Mouse (Mus musculus): ENCODE results near the gene Letm1. TPM values are rescaled to one million over a fixed set of nuclear protein-coding genes. Genes with fewer than 3 reads are reported as not detected.

Letm1 gene
- polyA plus RNA-seq, 1 experiment from 2014 or later = 72.4 TPM

GRCm38 (mm10) chr5:33736230-33736629, 46.4 kb downstream of the Letm1 start:
- no peaks in the 10 kb centered on the region for H3K27me3 ChIP-seq (replicated peaks)
- 61% methylated on average over 9 of the region's 9 CpGs for WGBS
- H3K4me1 ChIP-seq = 0 out of 2 replicates have a peak, but pooled peaks cover under 1% of the 10 kb centered on the region
- H3K27ac ChIP-seq (replicated peaks) = no peak overlapping the region
- H3K4me3 ChIP-seq (replicated peaks) = no peak overlapping the region
- no peak overlapping the region for H3K4me2 ChIP-seq
- no peaks in the 10 kb centered on the region for H3K9me3 ChIP-seq (replicated peaks)
- no peak for ATAC-seq (ENCODE audit: low FRiP score)
- H3K36me3 ChIP-seq = peaks cover 25% of the 10 kb centered on the region
- H3K9ac ChIP-seq (replicated peaks) = no peak overlapping the region

GRCm38 (mm10) chr5:33735412-33736092, 47.1 kb downstream of the Letm1 start:
- WGBS = 89% methylated on average over 16 of the region's 16 CpGs
- H3K9ac ChIP-seq (replicated peaks) = no peak overlapping the region
- no peak overlapping the region for H3K4me2 ChIP-seq
- H3K9me3 ChIP-seq (replicated peaks) = no peaks in the 10 kb centered on the region
- H3K4me3 ChIP-seq (replicated peaks) = no peak overlapping the region
- peaks cover 20% of the 10 kb centered on the region for H3K36me3 ChIP-seq
- no peaks in the 10 kb centered on the region for H3K27me3 ChIP-seq (replicated peaks)
- ATAC-seq (ENCODE audit: low FRiP score) = no peak
- H3K27ac ChIP-seq (replicated peaks) = no peak overlapping the region
- H3K4me1 ChIP-seq = 0 out of 2 replicates have a peak, but pooled peaks cover 7% of the 10 kb centered on the region

- Histone ChIP-seq H3K27me3 (replicated peaks) (no peaks in the 10 kb centered on the region), H3K9ac (replicated peaks) (no peak overlapping the region), H3K4me1 (peaks cover 12% of the 10 kb centered on the region), H3K36me3 (peaks cover 14% of the 10 kb centered on the region; the same call in 1 of the 2 replicates), H3K4me2 (no peak overlapping the region), H3K9me3 (replicated peaks) (no peaks in the 10 kb centered on the region), H3K4me3 (replicated peaks) (no peak overlapping the region), H3K27ac (replicated peaks) (no peak overlapping the region)
- 97% methylated on average over 12 of the region's 12 CpGs for WGBS
- ATAC-seq (ENCODE audit: low FRiP score) = no peak
These were observed 48.8 kb downstream of the Letm1 start for GRCm38 (mm10) chr5:33733837-33734236.

GRCm38 (mm10) chr5:33731051-33731450, 51.6 kb downstream of the Letm1 start:
- no peaks in the 10 kb centered on the region for H3K9me3 ChIP-seq (replicated peaks)
- H3K36me3 ChIP-seq = peaks cover 14% of the 10 kb centered on the region; the same call in 1 of the 2 replicates
- no peak overlapping the region for H3K27ac ChIP-seq (replicated peaks)
- no peaks in the 10 kb centered on the region for H3K27me3 ChIP-seq (replicated peaks)
- peaks cover 16% of the 10 kb centered on the region for H3K4me1 ChIP-seq
- H3K9ac ChIP-seq (replicated peaks) = no peak overlapping the region
- H3K4me3 ChIP-seq (replicated peaks) = no peak overlapping the region
- peak overlapping the region; percentile 22; the same call in 1 of the 2 replicates for H3K4me2 ChIP-seq
- ATAC-seq (ENCODE audit: low FRiP score) = no peak
- WGBS = 54% methylated on average over 21 of the region's 21 CpGs

- ATAC-seq (ENCODE audit: low FRiP score) = no peak
- H3K4me1 ChIP-seq = peaks cover 19% of the 10 kb centered on the region
- H3K36me3 ChIP-seq = peaks cover 14% of the 10 kb centered on the region; the same call in 1 of the 2 replicates
- H3K27ac ChIP-seq (replicated peaks) = no peak overlapping the region
- H3K4me3 ChIP-seq (replicated peaks) = no peak overlapping the region
- no peak overlapping the region for H3K9ac ChIP-seq (replicated peaks)
- no peaks in the 10 kb centered on the region for H3K27me3 ChIP-seq (replicated peaks)
- H3K4me2 ChIP-seq = no peak overlapping the region
- H3K9me3 ChIP-seq (replicated peaks) = no peaks in the 10 kb centered on the region
- 43% methylated on average over 5 of the region's 5 CpGs for WGBS
These were observed 52.1 kb downstream of the Letm1 start for GRCm38 (mm10) chr5:33730516-33730915.

GRCm38 (mm10) chr5:33728841-33729240, 53.8 kb downstream of the Letm1 start:
- peak overlapping the region; percentile 2; the same call in 1 of the 2 replicates for H3K4me2 ChIP-seq
- no peak overlapping the region for H3K4me3 ChIP-seq (replicated peaks)
- no peak for ATAC-seq (ENCODE audit: low FRiP score)
- no peak overlapping the region for H3K27ac ChIP-seq (replicated peaks)
- peaks cover 1% of the 10 kb centered on the region; the same call in 1 of the 2 replicates for H3K36me3 ChIP-seq
- 57% methylated on average over 7 of the region's 7 CpGs for WGBS
- H3K4me1 ChIP-seq = peaks cover 23% of the 10 kb centered on the region
- H3K27me3 ChIP-seq (replicated peaks) = peaks cover under 1% of the 10 kb centered on the region; the same call in 1 of the 2 replicates
- H3K9ac ChIP-seq (replicated peaks) = no peak overlapping the region
- H3K9me3 ChIP-seq (replicated peaks) = no peaks in the 10 kb centered on the region

GRCm38 (mm10) chr5:33726891-33727290, 55.7 kb downstream of the Letm1 start:
- 0 out of 2 replicates have a peak overlapping the region, but pooled peaks have one; percentile 5 for H3K9ac ChIP-seq (replicated peaks)
- H3K4me1 ChIP-seq = peaks cover 42% of the 10 kb centered on the region
- H3K4me3 ChIP-seq (replicated peaks) = no peak overlapping the region
- WGBS = 69% methylated on average over 1 of the region's 1 CpGs
- peak overlapping the region; percentile 82 for H3K4me2 ChIP-seq
- no peak for ATAC-seq (ENCODE audit: low FRiP score)
- no peaks in the 10 kb centered on the region for H3K9me3 ChIP-seq (replicated peaks)
- H3K27ac ChIP-seq (replicated peaks) = 0 out of 2 replicates have a peak overlapping the region, but pooled peaks have one; percentile 18
- H3K27me3 ChIP-seq (replicated peaks) = peaks cover 4% of the 10 kb centered on the region; the same call in 1 of the 2 replicates
- H3K36me3 ChIP-seq = no peaks in the 10 kb centered on the region

GRCm38 (mm10) chr5:33726081-33726647, 56.5 kb downstream of the Letm1 start:
- no peak for ATAC-seq (ENCODE audit: low FRiP score)
- H3K27me3 ChIP-seq (replicated peaks) = peaks cover 4% of the 10 kb centered on the region; the same call in 1 of the 2 replicates
- H3K9me3 ChIP-seq (replicated peaks) = no peaks in the 10 kb centered on the region
- peak overlapping the region; percentile 52; the same call in 1 of the 2 replicates for H3K4me3 ChIP-seq (replicated peaks)
- 62% methylated on average over 7 of the region's 7 CpGs for WGBS
- peaks cover 48% of the 10 kb centered on the region for H3K4me1 ChIP-seq
- 0 out of 2 replicates have a peak overlapping the region, but pooled peaks have one; percentile 5 for H3K9ac ChIP-seq (replicated peaks)
- no peaks in the 10 kb centered on the region for H3K36me3 ChIP-seq
- H3K27ac ChIP-seq (replicated peaks) = peak overlapping the region; percentile 48; the same call in 1 of the 2 replicates
- peak overlapping the region; percentile 82 for H3K4me2 ChIP-seq

GRCm38 (mm10) chr5:33723641-33724465, 58.8 kb downstream of the Letm1 start:
- Histone ChIP-seq H3K27me3 (replicated peaks) (peaks cover 10% of the 10 kb centered on the region; the same call in 1 of the 2 replicates), H3K27ac (replicated peaks) (peak overlapping the region; percentile 77; the same call in 1 of the 2 replicates), H3K9ac (replicated peaks) (peak overlapping the region; percentile 67), H3K9me3 (replicated peaks) (no peaks in the 10 kb centered on the region), H3K4me2 (peak overlapping the region; percentile 82), H3K4me1 (peaks cover 42% of the 10 kb centered on the region), H3K4me3 (replicated peaks) (peak overlapping the region; percentile 52), H3K36me3 (no peaks in the 10 kb centered on the region)
- no peak for ATAC-seq (ENCODE audit: low FRiP score)
- WGBS = 4% methylated on average over 36 of the region's 36 CpGs

- Histone ChIP-seq H3K4me3 (replicated peaks) (peak overlapping the region; percentile 52), H3K36me3 (no peaks in the 10 kb centered on the region), H3K9me3 (replicated peaks) (no peaks in the 10 kb centered on the region), H3K9ac (replicated peaks) (peak overlapping the region; percentile 67), H3K4me1 (peaks cover 38% of the 10 kb centered on the region), H3K27me3 (replicated peaks) (peaks cover 10% of the 10 kb centered on the region; the same call in 1 of the 2 replicates), H3K27ac (replicated peaks) (peak overlapping the region; percentile 77), H3K4me2 (peak overlapping the region; percentile 82)
- no peak for ATAC-seq (ENCODE audit: low FRiP score)
- WGBS = 1% methylated on average over 61 of the region's 61 CpGs
These were observed 59.5 kb downstream of the Letm1 start for GRCm38 (mm10) chr5:33723019-33723640.
